Mouse (Mus musculus): Measurements from ENCODE around the gene 4930452B06Rik.

The 4930452B06Rik gene

DNA sequence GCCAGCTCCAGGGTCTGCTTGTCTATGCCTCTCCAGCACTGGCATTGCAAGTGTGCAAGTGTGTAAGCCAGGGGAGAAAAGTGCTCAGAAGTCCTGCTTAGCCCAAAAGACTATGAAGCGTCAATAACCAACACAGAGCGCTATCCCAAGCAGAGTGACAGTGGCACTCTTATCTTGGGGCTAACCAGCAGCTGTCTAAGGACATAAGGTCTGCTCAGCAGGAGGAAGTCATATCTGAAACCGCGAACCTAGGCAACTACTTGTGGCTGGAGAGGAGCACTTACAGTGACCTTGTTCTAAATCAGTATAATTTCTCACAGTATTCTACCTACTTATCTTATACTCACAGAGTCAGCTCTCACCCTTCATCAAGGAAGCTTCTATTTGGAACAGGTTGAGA is 214.9 kb downstream of the 4930452B06Rik start:
- DNase-seq (ENCODE audit: low read depth, low spot score): no peak

DNA sequence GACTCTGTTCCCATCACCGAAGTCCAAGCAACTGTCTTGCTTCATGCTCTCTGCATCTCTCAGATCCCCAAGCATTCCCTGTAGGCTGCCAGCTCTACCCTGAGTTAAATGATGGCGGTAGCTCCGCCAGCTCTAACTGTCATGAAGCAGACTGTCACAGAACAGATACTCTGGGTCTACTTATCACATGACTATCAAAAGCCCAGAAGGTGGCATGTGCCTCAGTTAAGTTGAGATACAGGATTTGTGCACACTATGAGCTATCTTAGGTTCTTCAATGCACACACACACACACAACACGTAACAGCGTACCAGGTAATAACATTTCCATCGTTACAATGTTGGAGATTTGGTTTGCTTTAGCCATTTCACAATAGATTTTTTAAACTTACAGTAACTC is 215.7 kb downstream of the 4930452B06Rik start:
- DNase-seq (ENCODE audit: low read depth, low spot score): no peak

DNA sequence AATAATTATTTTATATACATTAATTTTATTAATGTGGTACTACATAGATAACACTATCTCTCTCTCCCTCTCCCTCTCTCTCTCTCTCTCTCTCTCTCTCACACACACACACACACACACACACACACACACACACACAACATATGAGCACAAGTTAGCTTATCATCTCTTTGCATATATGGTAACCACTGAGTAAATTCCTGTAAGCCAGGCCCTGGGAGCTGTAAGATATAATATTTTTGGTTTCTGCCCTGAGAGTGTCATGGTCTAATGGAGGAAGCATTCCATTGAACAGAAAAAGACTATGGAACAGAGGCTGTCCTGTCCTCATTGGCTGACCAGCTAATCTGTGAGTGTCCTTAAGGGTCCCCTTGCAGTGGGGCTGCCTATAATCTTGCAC is 216.7 kb downstream of the 4930452B06Rik start:
- DNase-seq (ENCODE audit: low read depth, low spot score): no peak

DNA sequence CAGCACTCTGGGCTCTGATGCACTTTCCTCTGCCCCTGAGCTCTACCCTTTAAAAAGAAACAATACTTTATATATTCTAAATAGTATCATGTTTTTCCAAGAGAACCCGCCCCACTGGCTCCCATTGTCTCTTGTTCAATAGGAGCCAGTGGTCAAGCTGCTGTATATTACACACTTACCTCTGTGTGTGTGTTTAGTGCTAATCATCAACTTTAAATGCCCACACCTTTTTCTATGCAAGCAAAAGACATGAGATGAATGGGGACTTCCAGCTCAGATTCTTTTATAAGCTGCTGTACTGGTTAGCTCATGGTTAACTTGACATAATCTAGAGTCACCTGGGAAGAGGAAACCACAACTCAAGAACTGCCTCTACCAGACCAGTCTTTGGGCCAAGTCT is 218.7 kb downstream of the 4930452B06Rik start:
- DNase-seq (ENCODE audit: low read depth, low spot score): no peak

DNA sequence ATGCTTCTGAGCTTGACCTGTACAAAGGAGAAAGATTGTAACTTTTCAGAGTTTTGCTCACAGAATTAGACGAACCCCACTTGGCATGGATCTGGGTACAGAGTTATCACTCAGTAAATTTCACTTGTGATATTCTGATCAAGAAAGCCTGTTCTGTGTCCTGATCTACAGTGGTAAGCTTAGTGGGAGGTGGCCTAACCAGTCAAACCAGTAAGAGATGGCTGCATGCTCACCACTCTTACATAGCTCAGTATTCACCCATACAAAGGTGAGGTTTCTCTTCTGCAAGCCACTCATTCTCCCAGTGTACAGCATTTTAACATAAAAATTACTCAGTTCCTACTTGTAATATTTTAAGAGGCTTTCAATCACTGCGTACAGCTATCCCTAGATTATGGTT is 221.7 kb downstream of the 4930452B06Rik start:
- no peak for DNase-seq (ENCODE audit: low read depth, low spot score)

DNA sequence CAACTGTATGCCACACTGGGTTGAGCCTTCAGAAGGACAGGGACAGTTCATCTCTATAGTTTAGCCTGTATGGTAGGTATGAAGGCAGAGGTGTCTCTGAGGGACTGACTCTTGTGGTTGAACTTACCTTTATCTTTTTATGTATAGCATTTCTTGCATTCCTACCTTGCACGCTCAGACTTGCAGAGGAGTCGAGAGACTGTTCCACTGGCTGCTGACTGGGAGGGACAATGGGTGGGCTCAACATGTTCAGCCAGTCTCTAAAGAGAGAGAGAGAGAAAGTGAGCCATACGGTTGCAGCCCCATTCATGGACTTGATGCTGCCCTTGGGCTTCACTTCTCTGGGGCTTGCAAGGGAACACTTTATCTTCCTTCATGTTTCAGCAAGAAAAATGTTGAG is 223.3 kb downstream of the 4930452B06Rik start:
- no peak for DNase-seq (ENCODE audit: low read depth, low spot score)

DNA sequence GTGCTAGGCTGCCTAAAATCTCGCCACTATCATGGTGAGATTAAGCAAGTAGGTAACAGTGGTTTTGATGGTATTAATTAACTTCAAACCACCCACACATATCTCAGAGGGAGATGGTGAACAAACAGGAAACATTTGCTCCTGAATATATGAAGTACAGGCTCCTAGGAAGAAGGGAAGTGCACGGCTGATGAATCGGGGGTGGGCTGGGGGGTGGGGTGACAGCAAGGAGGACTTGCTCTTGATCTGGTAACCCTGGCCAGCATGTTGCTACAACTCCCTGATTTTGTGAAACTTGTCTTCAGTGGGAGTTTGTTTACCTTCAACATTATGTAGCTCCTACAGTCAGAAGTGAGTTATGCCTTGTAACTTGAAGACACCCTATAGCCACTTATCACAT is 224.4 kb downstream of the 4930452B06Rik start:
- no peak for DNase-seq (ENCODE audit: low read depth, low spot score)

DNA sequence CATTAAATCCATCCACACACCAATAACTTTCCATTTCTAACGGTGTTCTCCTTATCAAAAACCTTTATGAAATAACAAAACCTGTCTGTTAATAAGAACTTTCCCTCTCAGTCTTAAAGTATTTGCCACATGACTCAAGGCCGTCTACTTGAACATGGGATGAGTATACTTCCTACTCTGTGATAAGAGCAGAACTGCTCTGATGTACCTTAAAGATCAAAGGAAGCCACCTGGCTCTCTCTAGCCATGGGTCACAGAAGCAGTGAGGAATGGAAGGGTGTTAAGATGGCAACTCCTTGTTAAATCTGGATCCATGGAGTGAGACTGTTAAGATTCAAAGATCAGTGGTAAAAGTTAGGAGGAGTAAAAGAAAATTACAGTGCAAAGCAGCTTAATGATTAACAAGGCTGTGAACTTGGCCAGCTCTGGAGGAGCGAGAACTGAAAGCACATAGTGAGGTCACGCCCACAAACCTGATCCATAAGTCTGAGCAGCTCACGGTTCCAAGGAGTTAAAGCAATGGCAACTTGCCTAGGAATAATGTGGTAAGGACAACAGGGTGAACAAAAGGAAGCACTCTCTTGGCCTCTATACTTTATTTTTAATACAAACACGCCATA is 235.3 kb downstream of the 4930452B06Rik start:
- DNase-seq (ENCODE audit: low read depth, low spot score): no peak

DNA sequence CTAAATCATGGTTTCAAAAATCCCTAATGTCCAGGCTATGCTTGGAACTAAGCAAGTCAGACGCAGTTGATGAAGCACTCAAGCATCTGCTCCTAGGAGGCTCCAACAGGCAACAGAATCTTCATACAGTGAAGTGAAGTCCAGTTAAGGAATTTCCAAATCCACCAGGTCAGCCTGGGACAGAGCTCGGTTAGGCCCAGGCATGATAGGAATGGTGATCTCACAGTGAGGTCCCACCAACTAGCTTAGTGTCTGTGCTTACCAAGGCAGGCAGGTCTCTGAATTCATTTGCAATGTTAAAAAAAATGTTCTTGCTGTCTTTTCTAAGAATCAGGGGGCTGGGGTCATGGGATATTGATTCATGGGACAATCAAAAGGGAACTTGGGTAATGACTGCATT is 236.3 kb downstream of the 4930452B06Rik start:
- DNase-seq (ENCODE audit: low read depth, low spot score): no peak

DNA sequence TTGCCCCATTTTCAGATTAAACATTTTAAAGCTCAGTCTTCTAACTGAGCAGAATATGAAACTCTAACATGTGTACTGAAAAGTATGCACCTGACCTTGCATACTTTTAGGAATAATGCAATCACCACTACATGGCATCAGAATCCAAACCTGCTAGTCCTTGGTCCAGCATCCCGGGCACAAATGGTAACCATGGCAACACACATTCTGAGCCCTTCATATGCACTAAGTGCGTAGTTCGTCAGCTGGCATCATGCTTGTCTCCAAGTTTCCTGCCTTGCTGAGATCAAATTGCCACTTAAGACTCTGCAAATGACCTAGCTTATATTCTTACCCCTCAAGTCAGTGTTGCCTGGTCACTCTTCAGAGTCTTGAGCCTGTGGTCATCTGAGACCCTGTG is 243.2 kb downstream of the 4930452B06Rik start:
- DNase-seq (ENCODE audit: low read depth, low spot score): no peak

DNA sequence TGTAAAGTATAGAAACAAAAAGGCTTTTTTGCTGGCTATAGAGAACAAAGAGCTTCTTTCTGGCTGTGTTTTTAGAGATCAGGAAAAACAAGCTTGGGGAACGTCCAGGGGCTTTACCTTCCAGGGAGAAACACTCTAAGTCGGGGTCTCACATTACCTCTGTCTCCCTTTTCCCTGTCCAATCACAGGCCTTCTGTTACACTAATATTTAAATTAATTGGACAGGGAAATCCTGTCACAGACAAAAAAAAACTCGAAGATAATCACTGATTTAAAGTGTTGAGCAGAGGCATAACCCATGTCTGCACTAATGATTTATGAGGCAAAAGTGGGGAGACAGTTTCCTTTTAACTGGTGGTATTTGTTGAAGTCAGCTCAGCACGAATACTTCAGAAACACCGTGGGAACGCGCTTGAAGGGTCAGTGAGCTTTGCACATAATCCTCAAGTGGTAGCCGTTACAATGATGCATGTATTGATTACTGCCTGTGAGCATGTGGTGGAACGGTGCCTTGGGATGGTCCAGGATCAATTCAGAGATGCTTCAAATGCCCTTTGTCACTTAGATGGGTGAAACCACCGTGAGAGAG is 244.7 kb downstream of the 4930452B06Rik start:
- peak; percentile 8 for DNase-seq (ENCODE audit: low read depth, low spot score)

DNA sequence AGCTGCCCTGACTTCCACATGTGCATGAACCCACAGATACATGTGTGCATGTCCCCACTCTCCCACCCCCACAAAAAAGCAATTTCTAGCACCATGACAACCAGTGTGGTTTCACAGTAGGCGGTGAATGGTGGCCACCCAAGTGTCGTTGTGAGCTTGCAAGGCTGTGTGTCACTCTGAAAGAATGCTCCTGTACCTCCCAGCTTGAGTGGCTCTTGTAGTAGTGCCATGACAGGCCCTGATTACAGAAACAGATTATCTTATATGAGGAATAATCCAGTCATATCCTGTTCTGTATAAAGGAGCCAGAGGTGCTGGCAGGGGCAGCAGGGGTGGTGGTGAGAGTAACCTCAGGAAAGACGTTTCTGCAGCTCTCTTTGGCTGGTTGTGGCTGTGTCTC is 247.4 kb downstream of the 4930452B06Rik start:
- no peak for DNase-seq (ENCODE audit: low read depth, low spot score)

DNA sequence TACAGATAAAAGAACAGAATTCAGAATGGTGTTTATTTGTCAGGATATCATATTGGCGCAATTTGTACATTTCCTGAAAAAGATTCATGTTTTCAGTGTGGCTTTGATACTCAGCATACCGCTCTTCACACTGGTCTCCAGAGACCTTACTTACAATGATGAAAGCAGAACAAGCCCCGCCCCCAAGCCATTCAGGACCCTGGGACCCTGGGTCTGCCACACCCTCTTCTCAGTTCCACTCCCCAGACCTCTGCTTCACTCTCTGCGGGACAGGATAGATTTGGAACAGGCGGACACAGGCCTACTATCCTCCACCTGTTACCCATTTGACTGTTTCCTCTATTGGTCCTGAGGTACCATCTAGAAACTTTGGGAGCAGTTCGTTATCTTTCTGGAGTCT is 260.1 kb downstream of the 4930452B06Rik start:
- DNase-seq (ENCODE audit: low read depth, low spot score): no peak

DNA sequence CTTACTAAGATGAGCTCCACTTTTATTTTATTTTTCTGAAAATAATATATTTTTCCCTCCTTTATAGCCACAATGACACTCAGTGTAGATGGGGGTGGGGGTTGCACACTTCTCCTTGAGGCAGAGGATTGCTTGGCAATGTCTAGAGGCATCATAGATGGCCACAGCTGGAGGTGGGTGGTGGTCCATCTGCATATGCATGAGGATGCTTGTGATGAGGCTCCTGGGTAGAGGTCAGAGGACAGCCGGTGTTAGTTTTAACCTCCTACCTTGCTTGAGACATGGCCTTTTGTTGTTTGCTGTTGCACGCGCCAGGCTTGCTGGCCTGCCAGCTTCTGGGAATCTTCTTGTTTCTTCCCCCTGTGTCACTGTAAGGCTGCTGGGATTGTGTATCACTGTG is 262.7 kb downstream of the 4930452B06Rik start:
- no peak for DNase-seq (ENCODE audit: low read depth, low spot score)

DNA sequence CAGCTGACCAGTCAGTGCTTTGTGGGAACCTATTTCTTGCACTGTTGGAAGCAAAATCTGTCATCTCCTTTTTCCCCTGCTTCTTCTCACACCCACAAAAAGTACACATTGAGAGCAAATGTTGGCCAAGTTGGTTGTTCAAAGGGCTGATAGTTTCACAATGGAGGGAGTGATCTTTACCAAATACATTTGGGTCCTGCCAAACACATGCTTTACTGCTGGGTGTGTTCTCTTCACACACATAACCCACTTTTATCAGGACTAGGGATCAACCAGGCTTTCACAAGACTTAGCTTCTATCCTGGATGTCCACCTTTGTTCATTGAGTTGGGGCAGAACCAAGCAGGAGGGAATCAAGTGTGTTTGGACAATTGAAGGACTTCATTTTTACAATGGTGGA is 267.5 kb downstream of the 4930452B06Rik start:
- DNase-seq (ENCODE audit: low read depth, low spot score): no peak

DNA sequence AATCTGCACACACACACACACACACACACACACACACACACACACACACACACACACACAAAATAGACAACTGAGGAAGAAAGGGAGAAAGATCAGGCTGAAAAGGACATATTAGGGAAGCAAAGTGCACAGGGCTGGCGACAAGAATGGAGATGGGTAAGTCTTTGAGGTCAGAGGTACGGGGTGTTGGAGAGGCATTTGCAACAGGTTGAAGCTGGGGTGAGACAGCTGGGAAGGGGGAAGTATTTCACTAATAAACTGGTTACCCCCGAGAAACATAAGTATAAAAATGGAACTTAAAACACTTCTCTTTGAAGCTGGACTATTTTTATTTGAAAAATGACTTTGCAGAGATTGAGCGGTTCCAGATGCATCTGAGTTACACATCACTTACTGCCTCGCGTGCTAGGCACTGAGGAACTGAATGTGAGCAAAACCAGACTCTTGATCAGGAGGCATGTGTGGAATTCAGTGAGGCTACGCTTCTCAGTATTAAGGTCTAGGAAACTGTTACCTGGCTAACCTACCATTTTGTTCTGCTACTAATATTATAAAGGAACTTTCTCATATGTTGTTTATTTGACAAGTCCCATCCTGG is 270.3 kb downstream of the 4930452B06Rik start:
- DNase-seq (ENCODE audit: low read depth, low spot score): no peak

DNA sequence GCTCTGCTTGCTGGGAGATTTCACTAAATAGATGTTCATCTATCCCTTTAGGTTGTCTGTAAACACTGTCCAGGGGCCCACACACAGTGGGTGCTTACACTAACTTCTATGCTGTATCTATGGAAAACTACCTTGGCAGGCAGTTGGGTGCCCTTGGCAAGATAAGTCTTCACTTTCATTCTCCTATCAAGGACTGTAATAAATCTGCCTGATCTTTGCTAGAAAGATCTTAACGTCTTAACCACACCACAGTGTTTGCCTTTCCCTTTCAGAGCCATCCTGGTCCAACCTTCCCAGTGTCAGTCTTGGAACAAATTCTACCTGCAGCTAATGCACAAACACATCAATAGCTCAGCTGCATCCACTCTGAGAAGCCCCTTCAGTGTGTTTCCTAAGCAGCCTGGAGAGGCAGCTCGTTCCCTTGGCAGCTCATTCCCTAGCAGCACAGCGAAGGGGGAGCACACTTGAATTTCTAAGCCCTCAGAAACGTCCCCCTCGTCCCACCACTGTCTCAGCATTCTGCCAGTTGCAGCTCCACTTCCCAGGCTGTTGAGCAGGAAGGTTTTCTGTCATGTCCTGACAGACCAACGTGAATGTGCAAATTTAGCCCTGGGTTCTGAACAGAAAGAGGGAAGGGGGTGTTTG is 273.7 kb downstream of the 4930452B06Rik start:
- no peak for DNase-seq (ENCODE audit: low read depth, low spot score)
